Mouse (Mus musculus) liver, adult 2 months (tissue): ENCODE measurements around the gene Tnfsf8.

ENCODE experiments used
- CTCF ChIP-seq: fragments of 200-500 bp; IDR thresholded peaks from 2 replicates; pipeline ENCODE4 v1.5.1; 2011; ENCODE audit warnings: low read depth, low read length, control low read depth
- POLR2A ChIP-seq: fragments of 200-500 bp; IDR thresholded peaks from 2 replicates; pipeline ENCODE4 v1.6.1; 2011; ENCODE audit warnings: low read length, control low read depth; ENCODE audit not compliant: insufficient read depth; ENCODE audit errors: extremely low read depth

DNA sequence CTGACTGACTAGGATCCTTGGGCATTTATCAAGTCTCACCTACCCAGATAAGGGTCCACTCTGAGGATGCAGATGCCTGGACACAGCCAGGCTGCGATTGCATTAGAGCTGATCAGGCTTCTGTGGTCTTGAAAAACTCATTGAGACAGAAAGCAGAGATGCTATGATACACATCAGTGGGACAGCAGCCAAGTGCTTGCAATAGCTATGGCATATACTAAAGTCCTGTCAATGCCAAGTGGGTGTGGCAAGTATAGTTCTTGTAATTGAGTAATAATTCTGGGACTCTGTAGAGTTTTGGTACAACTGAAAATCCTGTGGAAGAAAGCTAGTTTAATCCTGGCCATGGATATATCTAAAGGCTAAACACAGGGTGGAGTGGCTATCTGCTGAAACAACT is 63.1 kb downstream of the Tnfsf8 start:
- TF ChIP-seq CTCF = no peak
- TF ChIP-seq POLR2A = no peak
